Mouse (Mus musculus): ENCODE data around the gene Birc3. TPM values are rescaled to one million over a fixed set of nuclear protein-coding genes. Genes with fewer than 3 reads are reported as not detected.

Gene Birc3
- total RNA-seq, 1 experiment, result 4.6 TPM

GRCm38 (mm10) chr9:7884346-7884745 is 11.4 kb upstream of the Birc3 start:
- no peak overlapping the region for H3K9ac ChIP-seq (ENCODE audit: insufficient read depth, low read depth, low read length, poor library complexity, severe bottlenecking)
- no peak for DNase-seq (ENCODE audit: low read depth, low spot score)
- H3K9me3 ChIP-seq (ENCODE audit: control insufficient read depth, insufficient read depth, low read depth, low read length), result peaks cover 5% of the 10 kb centered on the region; the same call in 1 of the 2 replicates
- TF ChIP-seq MAFK (IDR thresholded peaks at IDR 0.05; ENCODE audit: insufficient read depth, low read depth, low read length) (no peak), ZC3H11A (IDR thresholded peaks at IDR 0.05; ENCODE audit: borderline replicate concordance, low read depth, low read length) (no peak), ZNF384 (IDR thresholded peaks at IDR 0.05; ENCODE audit: low read depth, low read length) (no peak), CHD2 (IDR thresholded peaks at IDR 0.05; ENCODE audit: low read depth, low read length) (no peak), HCFC1 (IDR thresholded peaks at IDR 0.05; ENCODE audit: borderline replicate concordance, insufficient read depth, low read length) (no peak)
- no peak overlapping the region for H3K27ac ChIP-seq (ENCODE audit: insufficient read depth, low read depth, low read length, poor library complexity, severe bottlenecking)
- no peaks in the 10 kb centered on the region for H3K4me1 ChIP-seq (ENCODE audit: control insufficient read depth in 2 of 2, insufficient read depth in 2 of 2, low read length in 2 of 2, poor library complexity in 1 of 2)
- in situ Hi-C loops (cut with MboI; ENCODE audit: low sequenced_read_pairs in 2 of 2, unreplicated experiment in 2 of 2), result no loop called here
- no peaks in the 10 kb centered on the region for H3K36me3 ChIP-seq (ENCODE audit: control insufficient read depth, insufficient read depth, low read length, poor library complexity, severe bottlenecking)
- no peak overlapping the region for H3K4me3 ChIP-seq (ENCODE audit: insufficient read depth in 1 of 2, low read depth in 1 of 2, low read length in 2 of 2, poor library complexity in 1 of 2, severe bottlenecking in 1 of 2)

- TF ChIP-seq ZNF384 (IDR thresholded peaks at IDR 0.05; ENCODE audit: low read depth, low read length) (no peak), CHD2 (IDR thresholded peaks at IDR 0.05; ENCODE audit: low read depth, low read length) (no peak), MAFK (IDR thresholded peaks at IDR 0.05; ENCODE audit: insufficient read depth, low read depth, low read length) (no peak), HCFC1 (IDR thresholded peaks at IDR 0.05; ENCODE audit: borderline replicate concordance, insufficient read depth, low read length) (no peak), ZC3H11A (IDR thresholded peaks at IDR 0.05; ENCODE audit: borderline replicate concordance, low read depth, low read length) (no peak)
- in situ Hi-C loops (cut with MboI; ENCODE audit: low sequenced_read_pairs in 2 of 2, unreplicated experiment in 2 of 2), result no loop called here
Measured at GRCm38 (mm10) chr9:7882304-7882865, 9.4 kb upstream of the Birc3 start.

GRCm38 (mm10) chr9:7873511-7874211 is 675 bp upstream of the Birc3 start:
- DNase-seq (ENCODE audit: low read depth, low spot score), result no peak
- no peaks in the 10 kb centered on the region for H3K9me3 ChIP-seq (ENCODE audit: control insufficient read depth, insufficient read depth, low read depth, low read length)
- TF ChIP-seq MAFK (IDR thresholded peaks at IDR 0.05; ENCODE audit: insufficient read depth, low read depth, low read length) (no peak), ZC3H11A (IDR thresholded peaks at IDR 0.05; ENCODE audit: borderline replicate concordance, low read depth, low read length) (no peak), CHD2 (IDR thresholded peaks at IDR 0.05; ENCODE audit: low read depth, low read length) (no peak), HCFC1 (IDR thresholded peaks at IDR 0.05; ENCODE audit: borderline replicate concordance, insufficient read depth, low read length) (no peak), ZNF384 (IDR thresholded peaks at IDR 0.05; ENCODE audit: low read depth, low read length) (no peak)
- H3K4me3 ChIP-seq (ENCODE audit: insufficient read depth in 1 of 2, low read depth in 1 of 2, low read length in 2 of 2, poor library complexity in 1 of 2, severe bottlenecking in 1 of 2), result no peak overlapping the region
- H3K36me3 ChIP-seq (ENCODE audit: control insufficient read depth, insufficient read depth, low read length, poor library complexity, severe bottlenecking), result no peaks in the 10 kb centered on the region
- peaks cover 3 to 11% of the 10 kb centered on the region in 2 experiments; a peak in 1 of 4 replicates for H3K4me1 ChIP-seq (ENCODE audit: control insufficient read depth in 2 of 2, insufficient read depth in 2 of 2, low read length in 2 of 2, poor library complexity in 1 of 2)
- H3K27ac ChIP-seq (ENCODE audit: insufficient read depth, low read depth, low read length, poor library complexity, severe bottlenecking), result no peak overlapping the region
- in situ Hi-C loops (cut with MboI; ENCODE audit: low sequenced_read_pairs in 2 of 2, unreplicated experiment in 2 of 2), result no loop called here
- H3K9ac ChIP-seq (ENCODE audit: insufficient read depth, low read depth, low read length, poor library complexity, severe bottlenecking), result no peak overlapping the region

More at GRCm38 (mm10) chr9:7882304-7882865, 9.4 kb upstream of the Birc3 start:
- DNase-seq (ENCODE audit: low read depth, low spot score), result no peak
- Histone ChIP-seq H3K9me3 (ENCODE audit: control insufficient read depth, insufficient read depth, low read depth, low read length) (0 out of 2 replicates have a peak, but pooled peaks cover 5% of the 10 kb centered on the region), H3K9ac (ENCODE audit: insufficient read depth, low read depth, low read length, poor library complexity, severe bottlenecking) (no peak overlapping the region), H3K4me3 (ENCODE audit: insufficient read depth in 1 of 2, low read depth in 1 of 2, low read length in 2 of 2, poor library complexity in 1 of 2, severe bottlenecking in 1 of 2) (no peak overlapping the region), H3K4me1 (ENCODE audit: control insufficient read depth in 2 of 2, insufficient read depth in 2 of 2, low read length in 2 of 2, poor library complexity in 1 of 2) (no peaks in the 10 kb centered on the region), H3K27ac (ENCODE audit: insufficient read depth, low read depth, low read length, poor library complexity, severe bottlenecking) (no peak overlapping the region), H3K36me3 (ENCODE audit: control insufficient read depth, insufficient read depth, low read length, poor library complexity, severe bottlenecking) (no peaks in the 10 kb centered on the region)

GRCm38 (mm10) chr9:7872044-7872774 is 777 bp downstream of the Birc3 start:
- no peak for DNase-seq (ENCODE audit: low read depth, low spot score)
- in situ Hi-C loops (cut with MboI; ENCODE audit: low sequenced_read_pairs in 2 of 2, unreplicated experiment in 2 of 2), result no loop called here

More at GRCm38 (mm10) chr9:7872044-7872774, 777 bp downstream of the Birc3 start:
- peak overlapping the region; percentile 70 to 79 for H3K4me3 ChIP-seq (ENCODE audit: insufficient read depth in 1 of 2, low read depth in 1 of 2, low read length in 2 of 2, poor library complexity in 1 of 2, severe bottlenecking in 1 of 2)
- H3K27ac ChIP-seq (ENCODE audit: insufficient read depth, low read depth, low read length, poor library complexity, severe bottlenecking), result peak overlapping the region; percentile 26
- H3K9me3 ChIP-seq (ENCODE audit: control insufficient read depth, insufficient read depth, low read depth, low read length), result no peaks in the 10 kb centered on the region
- peak overlapping the region; percentile 67 for H3K9ac ChIP-seq (ENCODE audit: insufficient read depth, low read depth, low read length, poor library complexity, severe bottlenecking)
- H3K4me1 ChIP-seq (ENCODE audit: control insufficient read depth in 2 of 2, insufficient read depth in 2 of 2, low read length in 2 of 2, poor library complexity in 1 of 2), result peaks cover 3 to 11% of the 10 kb centered on the region in 2 experiments; a peak in 1 of 4 replicates
- H3K36me3 ChIP-seq (ENCODE audit: control insufficient read depth, insufficient read depth, low read length, poor library complexity, severe bottlenecking), result no peaks in the 10 kb centered on the region
- no peak for TF ChIP-seq HCFC1 (IDR thresholded peaks at IDR 0.05; ENCODE audit: borderline replicate concordance, insufficient read depth, low read length)
- no peak for TF ChIP-seq ZC3H11A (IDR thresholded peaks at IDR 0.05; ENCODE audit: borderline replicate concordance, low read depth, low read length)
- no peak for TF ChIP-seq MAFK (IDR thresholded peaks at IDR 0.05; ENCODE audit: insufficient read depth, low read depth, low read length)
- TF ChIP-seq ZNF384 (IDR thresholded peaks at IDR 0.05; ENCODE audit: low read depth, low read length), result no peak
- no peak for TF ChIP-seq CHD2 (IDR thresholded peaks at IDR 0.05; ENCODE audit: low read depth, low read length)
